Mouse (Mus musculus): ENCODE data around the gene Cnksr2. TPM values are rescaled to one million over a fixed set of nuclear protein-coding genes. Genes with fewer than 3 reads are reported as not detected.

Gene Cnksr2
- polyA plus RNA-seq (2014; fragmentation: Nextera tagmentation; extraction: Ambion mirVana), result 0.26 and 0.34 TPM in 2 replicates

GRCm38 (mm10) chrX:158043057-158043843 lies at the start of gene Cnksr2:
Gene Cnksr2 (minus strand): TSS chrX:158043294.
- H3K27ac ChIP-seq (replicated peaks in 1 of 2; ENCODE audit: control insufficient read depth in 1 of 2, insufficient read depth in 1 of 2, low read depth in 2 of 2, low read length in 2 of 2), result no peak within 1 kb of the TSS
- H3K4me2 ChIP-seq (ENCODE audit: low read length), result peak within 1 kb of the TSS; percentile 84
- H3K4me3 ChIP-seq (ENCODE audit: control insufficient read depth in 1 of 2, insufficient read depth in 1 of 2, low read depth in 1 of 2, low read length in 2 of 2), result peak within 1 kb of the TSS; percentile 54 to 64
- H3K9me3 ChIP-seq (ENCODE audit: control insufficient read depth, low read length), result no peaks in the 10 kb centered on the region
- peak within 1 kb of the TSS; percentile 62 for H3K9ac ChIP-seq (ENCODE audit: low read length)
- H3K4me1 ChIP-seq (ENCODE audit: control insufficient read depth in 2 of 2, insufficient read depth in 2 of 2, low read length in 2 of 2), result no peaks in the 10 kb centered on the region; a peak in 1 of 4 replicates
- 0 out of 2 replicates have a peak, but pooled peaks have one; percentile 39 for ATAC-seq (ENCODE audit: insufficient number of reproducible peaks, insufficient read depth, low FRiP score, low read depth)
- WGBS, result 26% methylated on average over 57 of the region's 99 CpGs
- H3K36me3 ChIP-seq (ENCODE audit: control insufficient read depth, insufficient read depth, low read length), result no peaks in the 10 kb centered on the region
- no peaks in the 10 kb centered on the region for H3K27me3 ChIP-seq (ENCODE audit: control insufficient read depth, insufficient read depth, low read length)

GRCm38 (mm10) chrX:158043844-158044140 lies 698 bp upstream of the Cnksr2 start:
- Histone ChIP-seq H3K4me1 (ENCODE audit: control insufficient read depth in 2 of 2, insufficient read depth in 2 of 2, low read length in 2 of 2) (no peaks in the 10 kb centered on the region; a peak in 1 of 4 replicates), H3K4me2 (ENCODE audit: low read length) (peak overlapping the region; percentile 84), H3K27me3 (ENCODE audit: control insufficient read depth, insufficient read depth, low read length) (no peaks in the 10 kb centered on the region), H3K36me3 (ENCODE audit: control insufficient read depth, insufficient read depth, low read length) (no peaks in the 10 kb centered on the region), H3K4me3 (ENCODE audit: control insufficient read depth in 1 of 2, insufficient read depth in 1 of 2, low read depth in 1 of 2, low read length in 2 of 2) (peak overlapping the region; percentile 54 to 64), H3K27ac (replicated peaks in 1 of 2; ENCODE audit: control insufficient read depth in 1 of 2, insufficient read depth in 1 of 2, low read depth in 2 of 2, low read length in 2 of 2) (no peak overlapping the region), H3K9ac (ENCODE audit: low read length) (0 out of 2 replicates have a peak overlapping the region, but pooled peaks have one; percentile 62), H3K9me3 (ENCODE audit: control insufficient read depth, low read length) (no peaks in the 10 kb centered on the region)
- 18% methylated on average over 13 of the region's 13 CpGs for WGBS
- ATAC-seq (ENCODE audit: insufficient number of reproducible peaks, insufficient read depth, low FRiP score, low read depth), result no peak

- H3K36me3 ChIP-seq (ENCODE audit: control insufficient read depth, insufficient read depth, low read length), result no peaks in the 10 kb centered on the region
- no peak for ATAC-seq (ENCODE audit: insufficient number of reproducible peaks, insufficient read depth, low FRiP score, low read depth)
- H3K4me3 ChIP-seq (ENCODE audit: control insufficient read depth in 1 of 2, insufficient read depth in 1 of 2, low read depth in 1 of 2, low read length in 2 of 2), result peak overlapping the region; percentile 54 to 64
- no peak overlapping the region for H3K27ac ChIP-seq (replicated peaks in 1 of 2; ENCODE audit: control insufficient read depth in 1 of 2, insufficient read depth in 1 of 2, low read depth in 2 of 2, low read length in 2 of 2)
- H3K9me3 ChIP-seq (ENCODE audit: control insufficient read depth, low read length), result no peaks in the 10 kb centered on the region
- peak overlapping the region; percentile 84 for H3K4me2 ChIP-seq (ENCODE audit: low read length)
- H3K27me3 ChIP-seq (ENCODE audit: control insufficient read depth, insufficient read depth, low read length), result no peaks in the 10 kb centered on the region
- WGBS, result 21% methylated on average over 56 of the region's 62 CpGs
- peak overlapping the region; percentile 62 for H3K9ac ChIP-seq (ENCODE audit: low read length)
- no peaks in the 10 kb centered on the region; a peak in 1 of 4 replicates for H3K4me1 ChIP-seq (ENCODE audit: control insufficient read depth in 2 of 2, insufficient read depth in 2 of 2, low read length in 2 of 2)
Measured at GRCm38 (mm10) chrX:158042255-158043056, 638 bp downstream of the Cnksr2 start.

GRCm38 (mm10) chrX:158041703-158042102 lies 1.4 kb downstream of the Cnksr2 start:
- Histone ChIP-seq H3K9me3 (ENCODE audit: control insufficient read depth, low read length) (no peaks in the 10 kb centered on the region), H3K4me1 (ENCODE audit: control insufficient read depth in 2 of 2, insufficient read depth in 2 of 2, low read length in 2 of 2) (no peaks in the 10 kb centered on the region; a peak in 1 of 4 replicates), H3K27ac (replicated peaks in 1 of 2; ENCODE audit: control insufficient read depth in 1 of 2, insufficient read depth in 1 of 2, low read depth in 2 of 2, low read length in 2 of 2) (no peak overlapping the region), H3K36me3 (ENCODE audit: control insufficient read depth, insufficient read depth, low read length) (no peaks in the 10 kb centered on the region), H3K27me3 (ENCODE audit: control insufficient read depth, insufficient read depth, low read length) (no peaks in the 10 kb centered on the region), H3K9ac (ENCODE audit: low read length) (no peak overlapping the region), H3K4me2 (ENCODE audit: low read length) (peak overlapping the region; percentile 84), H3K4me3 (ENCODE audit: control insufficient read depth in 1 of 2, insufficient read depth in 1 of 2, low read depth in 1 of 2, low read length in 2 of 2) (peak overlapping the region; percentile 54 to 64)
- ATAC-seq (ENCODE audit: insufficient number of reproducible peaks, insufficient read depth, low FRiP score, low read depth), result no peak
- 27% methylated on average over 7 of the region's 7 CpGs for WGBS

- Histone ChIP-seq H3K4me3 (ENCODE audit: control insufficient read depth in 1 of 2, insufficient read depth in 1 of 2, low read depth in 1 of 2, low read length in 2 of 2) (no peak overlapping the region), H3K9ac (ENCODE audit: low read length) (no peak overlapping the region), H3K36me3 (ENCODE audit: control insufficient read depth, insufficient read depth, low read length) (no peaks in the 10 kb centered on the region), H3K27me3 (ENCODE audit: control insufficient read depth, insufficient read depth, low read length) (no peaks in the 10 kb centered on the region), H3K9me3 (ENCODE audit: control insufficient read depth, low read length) (no peaks in the 10 kb centered on the region), H3K27ac (replicated peaks in 1 of 2; ENCODE audit: control insufficient read depth in 1 of 2, insufficient read depth in 1 of 2, low read depth in 2 of 2, low read length in 2 of 2) (no peak overlapping the region), H3K4me1 (ENCODE audit: control insufficient read depth in 2 of 2, insufficient read depth in 2 of 2, low read length in 2 of 2) (no peaks in the 10 kb centered on the region), H3K4me2 (ENCODE audit: low read length) (no peak overlapping the region)
- ATAC-seq (ENCODE audit: insufficient number of reproducible peaks, insufficient read depth, low FRiP score, low read depth), result no peak
Measured at GRCm38 (mm10) chrX:157951698-157952097, 91.4 kb downstream of the Cnksr2 start.

GRCm38 (mm10) chrX:157949256-157949655 lies 93.8 kb downstream of the Cnksr2 start:
- no peaks in the 10 kb centered on the region for H3K36me3 ChIP-seq (ENCODE audit: control insufficient read depth, insufficient read depth, low read length)
- no peak overlapping the region for H3K4me2 ChIP-seq (ENCODE audit: low read length)
- no peak for ATAC-seq (ENCODE audit: insufficient number of reproducible peaks, insufficient read depth, low FRiP score, low read depth)
- no peaks in the 10 kb centered on the region for H3K9me3 ChIP-seq (ENCODE audit: control insufficient read depth, low read length)
- no peak overlapping the region for H3K27ac ChIP-seq (replicated peaks in 1 of 2; ENCODE audit: control insufficient read depth in 1 of 2, insufficient read depth in 1 of 2, low read depth in 2 of 2, low read length in 2 of 2)
- no peak overlapping the region for H3K4me3 ChIP-seq (ENCODE audit: control insufficient read depth in 1 of 2, insufficient read depth in 1 of 2, low read depth in 1 of 2, low read length in 2 of 2)
- 29% methylated on average over 1 of the region's 1 CpGs for WGBS
- no peak overlapping the region for H3K9ac ChIP-seq (ENCODE audit: low read length)
- H3K27me3 ChIP-seq (ENCODE audit: control insufficient read depth, insufficient read depth, low read length), result no peaks in the 10 kb centered on the region
- no peaks in the 10 kb centered on the region for H3K4me1 ChIP-seq (ENCODE audit: control insufficient read depth in 2 of 2, insufficient read depth in 2 of 2, low read length in 2 of 2)

- no peak for ATAC-seq (ENCODE audit: insufficient number of reproducible peaks, insufficient read depth, low FRiP score, low read depth)
- WGBS, result 70% methylated on average over 5 of the region's 5 CpGs
- H3K9me3 ChIP-seq (ENCODE audit: control insufficient read depth, low read length), result no peaks in the 10 kb centered on the region
Measured at GRCm38 (mm10) chrX:157945121-157945520, 98.0 kb downstream of the Cnksr2 start.

More at GRCm38 (mm10) chrX:157945121-157945520, 98.0 kb downstream of the Cnksr2 start:
- H3K27me3 ChIP-seq (ENCODE audit: control insufficient read depth, insufficient read depth, low read length), result no peaks in the 10 kb centered on the region
- H3K27ac ChIP-seq (replicated peaks in 1 of 2; ENCODE audit: control insufficient read depth in 1 of 2, insufficient read depth in 1 of 2, low read depth in 2 of 2, low read length in 2 of 2), result no peak overlapping the region
- H3K9ac ChIP-seq (ENCODE audit: low read length), result no peak overlapping the region
- H3K4me1 ChIP-seq (ENCODE audit: control insufficient read depth in 2 of 2, insufficient read depth in 2 of 2, low read length in 2 of 2), result no peaks in the 10 kb centered on the region
- H3K4me3 ChIP-seq (ENCODE audit: control insufficient read depth in 1 of 2, insufficient read depth in 1 of 2, low read depth in 1 of 2, low read length in 2 of 2), result no peak overlapping the region
- H3K36me3 ChIP-seq (ENCODE audit: control insufficient read depth, insufficient read depth, low read length), result no peaks in the 10 kb centered on the region
- no peak overlapping the region for H3K4me2 ChIP-seq (ENCODE audit: low read length)

All from heart, embryonic 14.5 days (tissue).